Mouse (Mus musculus) ES-E14 (cell line): ENCODE measurements around the gene Tnnc2. TPM values are rescaled to one million over a fixed set of nuclear protein-coding genes. Genes with fewer than 3 reads are reported as not detected.

Experiments
- DNase-seq: peaks from one replicate; pipeline ENCODE4 v3.0.0-alpha.2; 2013; ENCODE audit warnings: low read depth, low spot score
- H3K27ac ChIP-seq: 2 replicates; pipeline ENCODE4 v1.5.1; 2012; ENCODE audit warnings: low read depth, mild to moderate bottlenecking, low read length, moderate library complexity, mixed read lengths; ENCODE audit not compliant: poor library complexity, insufficient read depth, severe bottlenecking
- H3K36me3 ChIP-seq: 2 replicates; pipeline ENCODE4 v1.6.1; 2012; ENCODE audit warnings: mild to moderate bottlenecking, low read length, moderate library complexity, mixed read lengths; ENCODE audit not compliant: control insufficient read depth, poor library complexity, insufficient read depth, severe bottlenecking
- H3K4me1 ChIP-seq, 2 experiments: fragments of 150-350 bp in 1 of 2; sonication (generic) in 1 of 2; 2 replicates each; pipeline ENCODE4 v1.6.1; 2012; ENCODE audit warnings: low read length in 2 of 2, mild to moderate bottlenecking in 1 of 2, mixed read lengths in 1 of 2; ENCODE audit not compliant: control insufficient read depth in 2 of 2, insufficient read depth in 2 of 2, poor library complexity in 1 of 2
- H3K4me3 ChIP-seq, 2 experiments: fragments of 150-350 bp in 1 of 2; sonication (generic) in 1 of 2; 2 replicates each; pipeline ENCODE4 v1.5.1; 2012; ENCODE audit warnings: low read length in 2 of 2, low read depth in 1 of 2, mild to moderate bottlenecking in 1 of 2, mixed read lengths in 1 of 2; ENCODE audit not compliant: insufficient read depth in 1 of 2, poor library complexity in 1 of 2, severe bottlenecking in 1 of 2
- H3K9ac ChIP-seq: 2 replicates; pipeline ENCODE4 v1.6.1; 2012; ENCODE audit warnings: low read depth, mild to moderate bottlenecking, low read length, mixed read lengths; ENCODE audit not compliant: poor library complexity, insufficient read depth, severe bottlenecking
- H3K9me3 ChIP-seq: fragments of 150-350 bp; sonication (generic); 2 replicates; pipeline ENCODE4 v1.6.1; 2012; ENCODE audit warnings: low read depth, mild to moderate bottlenecking, low read length; ENCODE audit not compliant: control insufficient read depth, insufficient read depth
- CHD2 ChIP-seq: IDR thresholded peaks from 2 replicates; pipeline ENCODE4 v1.6.1; 2014; ENCODE audit warnings: mild to moderate bottlenecking, low read depth, low read length, inconsistent platforms
- HCFC1 ChIP-seq: IDR thresholded peaks from 2 replicates; pipeline ENCODE4 v1.6.1; 2012; ENCODE audit warnings: low read length, inconsistent platforms, borderline replicate concordance; ENCODE audit not compliant: insufficient read depth
- MAFK ChIP-seq: IDR thresholded peaks from 2 replicates; pipeline ENCODE4 v1.6.1; 2014; ENCODE audit warnings: mild to moderate bottlenecking, low read depth, low read length, inconsistent platforms; ENCODE audit not compliant: insufficient read depth
- ZC3H11A ChIP-seq: IDR thresholded peaks from 2 replicates; pipeline ENCODE4 v1.6.1; 2012; ENCODE audit warnings: low read depth, mild to moderate bottlenecking, inconsistent platforms, low read length, borderline replicate concordance
- ZNF384 ChIP-seq: IDR thresholded peaks from 2 replicates; pipeline ENCODE4 v1.6.1; 2012; ENCODE audit warnings: low read depth, low read length, inconsistent platforms
- in situ Hi-C, 2 experiments: fragments of 600-800 bp; cut with MboI; formaldehyde crosslinking; loops; one replicate each; pipeline ENCODE4 v1.15.1; 2025; ENCODE audit warnings: low sequenced_read_pairs in 2 of 2, inconsistent platforms in 1 of 2; ENCODE audit not compliant: unreplicated experiment in 2 of 2
- total RNA-seq: library from RNA; depleted of rRNA; stranded (reverse); fragments of 300-350 nt; gene quantifications from 2 replicates; pipeline ENCODE4 v1.2.3, GENCODE M21; 2012

Tnnc2 gene
- total RNA-seq, 1 experiment = 1.7 TPM

DNA sequence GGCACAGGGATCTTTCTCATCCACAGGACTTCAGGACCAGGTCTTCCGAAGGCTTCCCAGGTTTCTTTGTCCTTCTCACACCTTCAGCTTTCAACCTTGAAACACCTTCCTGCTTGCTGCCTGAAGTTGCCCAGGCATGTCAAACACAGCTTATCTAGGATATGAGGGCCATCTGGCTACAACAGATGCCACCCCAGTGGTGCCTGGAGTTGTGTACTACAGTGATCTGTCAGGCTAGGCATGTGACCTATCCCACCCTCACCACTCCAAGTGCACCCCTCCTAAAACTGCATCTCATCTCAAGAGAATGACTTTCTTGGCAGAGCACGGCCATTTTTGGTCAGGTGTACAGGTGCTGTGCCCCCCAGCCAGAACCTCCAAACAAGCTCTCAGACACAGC, 18.3 kb downstream of the Tnnc2 start:
- H3K9ac ChIP-seq = no peak overlapping the region
- H3K4me3 ChIP-seq = no peak overlapping the region
- H3K36me3 ChIP-seq = peaks cover 72% of the 10 kb centered on the region
- no peak for DNase-seq
- H3K27ac ChIP-seq = peak overlapping the region; percentile 30
- peaks cover 2 to 3% of the 10 kb centered on the region in 2 experiments; a peak in 1 of 4 replicates for H3K4me1 ChIP-seq
- H3K9me3 ChIP-seq = no peaks in the 10 kb centered on the region
- in situ Hi-C loops = no loop called here
- TF ChIP-seq HCFC1 (no peak), ZC3H11A (no peak), CHD2 (no peak), ZNF384 (no peak), MAFK (no peak)

DNA sequence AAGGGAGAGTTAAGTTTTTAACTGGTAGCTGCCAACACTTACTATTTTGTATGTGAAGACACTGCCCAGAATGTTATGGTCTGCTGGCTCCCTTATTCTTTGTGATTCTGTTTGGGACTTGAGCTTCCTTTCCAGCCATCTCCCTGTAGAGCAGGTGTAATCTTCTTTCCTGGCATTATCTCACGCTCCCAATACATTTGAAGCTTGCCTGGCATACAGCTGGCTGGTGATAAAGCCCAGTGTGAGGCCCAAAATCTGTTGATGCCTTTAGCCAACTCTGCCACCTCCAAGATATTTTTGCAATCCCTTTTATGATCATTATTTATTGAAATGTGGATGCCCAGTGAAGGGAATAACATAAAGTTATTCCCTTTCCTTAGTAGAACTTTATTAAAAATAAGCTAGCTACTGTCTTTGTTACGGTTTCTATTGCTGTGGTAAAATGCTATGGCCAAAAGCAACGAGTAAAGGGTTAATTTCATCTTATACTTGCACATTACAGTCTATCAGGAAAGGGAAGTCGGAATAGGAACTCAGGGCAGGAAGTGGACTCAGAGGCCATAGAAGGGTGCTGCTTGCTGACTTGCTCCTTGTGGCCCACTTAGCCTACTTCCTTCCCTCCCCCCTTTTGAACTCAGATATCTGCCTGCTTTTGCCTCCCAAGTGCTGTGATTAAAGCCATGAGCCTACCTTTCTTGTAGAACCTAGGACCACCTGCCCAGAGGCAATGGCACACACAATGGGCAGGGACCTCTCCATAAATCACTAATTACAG, 19.5 kb downstream of the Tnnc2 start:
- Histone ChIP-seq H3K9ac (no peak overlapping the region), H3K4me3 (no peak overlapping the region), H3K4me1 (peaks cover 2 to 3% of the 10 kb centered on the region in 2 experiments; a peak in 1 of 4 replicates), H3K9me3 (no peaks in the 10 kb centered on the region), H3K27ac (no peak overlapping the region), H3K36me3 (peaks cover 69% of the 10 kb centered on the region)
- DNase-seq = no peak
- in situ Hi-C loops = no loop called here
- TF ChIP-seq ZNF384 = no peak
- TF ChIP-seq MAFK = no peak
- no peak for TF ChIP-seq ZC3H11A
- no peak for TF ChIP-seq CHD2
- TF ChIP-seq HCFC1 = no peak

DNA sequence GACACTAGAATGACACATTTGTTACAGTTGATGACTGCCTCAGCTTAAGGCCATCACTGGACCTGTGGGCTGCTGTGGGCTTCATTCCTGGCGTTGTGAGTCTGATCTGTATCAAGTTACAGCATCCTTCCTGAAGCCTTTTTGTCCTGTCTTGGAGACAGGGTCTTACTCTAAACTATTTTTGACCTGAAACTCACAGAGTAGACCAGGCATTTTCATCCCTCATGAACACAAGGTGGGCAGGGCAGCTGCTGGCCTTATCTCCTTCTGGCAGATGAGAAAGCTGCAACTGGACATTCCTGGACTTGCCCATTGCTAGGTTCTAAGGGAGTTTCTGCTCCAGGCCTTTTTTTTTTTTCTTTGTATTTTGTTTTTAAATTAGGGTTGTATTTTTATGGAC, 21.1 kb downstream of the Tnnc2 start:
- in situ Hi-C loops = no loop called here
- DNase-seq = no peak
- Histone ChIP-seq H3K27ac (no peak overlapping the region), H3K9ac (no peak overlapping the region), H3K4me1 (peaks cover 2 to 3% of the 10 kb centered on the region in 2 experiments; a peak in 1 of 4 replicates), H3K4me3 (no peak overlapping the region), H3K36me3 (peaks cover 72% of the 10 kb centered on the region), H3K9me3 (no peaks in the 10 kb centered on the region)
- TF ChIP-seq MAFK (no peak), ZC3H11A (no peak), ZNF384 (no peak), CHD2 (no peak), HCFC1 (no peak)

GRCm38 (mm10) chr2:164757841-164758240, 21.9 kb downstream of the Tnnc2 start:
- no peak overlapping the region for H3K27ac ChIP-seq
- peaks cover 2 to 3% of the 10 kb centered on the region in 2 experiments; a peak in 1 of 4 replicates for H3K4me1 ChIP-seq
- no peak overlapping the region for H3K9ac ChIP-seq
- in situ Hi-C loops = no loop called here
- DNase-seq = no peak
- H3K36me3 ChIP-seq = peaks cover 66% of the 10 kb centered on the region
- H3K9me3 ChIP-seq = no peaks in the 10 kb centered on the region
- no peak for TF ChIP-seq MAFK
- no peak overlapping the region for H3K4me3 ChIP-seq

- peaks cover 54% of the 10 kb centered on the region for H3K36me3 ChIP-seq
These were observed 25.0 kb downstream of the Tnnc2 start for GRCm38 (mm10) chr2:164754800-164755199.

More at GRCm38 (mm10) chr2:164754800-164755199, 25.0 kb downstream of the Tnnc2 start:
- Histone ChIP-seq H3K9ac (no peak overlapping the region), H3K4me1 (no peaks in the 10 kb centered on the region), H3K4me3 (no peak overlapping the region), H3K27ac (no peak overlapping the region), H3K9me3 (no peaks in the 10 kb centered on the region)
- TF ChIP-seq MAFK (no peak), HCFC1 (no peak)
- in situ Hi-C loops = no loop called here
- DNase-seq = no peak
